Mouse (Mus musculus) embryonic fibroblast, embryonic 13.5 days (primary cell): ENCODE results near the gene Fopnl.
A peak's percentile ranks its signal among the peaks of the same experiment; 100 is the strongest.

Experiments used
- CTCF ChIP-seq: IDR thresholded peaks from 2 replicates; pipeline ENCODE4 v1.5.1; 2011; ENCODE audit warnings: mild to moderate bottlenecking, control low read depth, low read length, moderate library complexity, borderline replicate concordance; ENCODE audit not compliant: insufficient read depth
- POLR2A ChIP-seq: IDR thresholded peaks from 2 replicates; pipeline ENCODE4 v1.6.1; 2011; ENCODE audit warnings: low read depth, mild to moderate bottlenecking, control low read depth, low read length, moderate library complexity

GRCm38 (mm10) chr16:14361362-14362098 is 44.3 kb upstream of the Fopnl start, which contains the start of gene Abcc1:
- TF ChIP-seq POLR2A (peak; percentile 79), CTCF (no peak)
